Mouse (Mus musculus) urinary bladder, adult 2 months (tissue): ENCODE data around the gene Coq4. TPM values are rescaled to one million over a fixed set of nuclear protein-coding genes. Genes with fewer than 3 reads are reported as not detected.
"Not testable (repeated sequence)": the region's sequence is repeated elsewhere in the genome, so short reads cannot be mapped to it uniquely, and the experiment has no call there.

ENCODE experiments used
- DNase-seq: peaks from one replicate; pipeline ENCODE4 v3.0.0; 2022; ENCODE audit warnings: low spot score
- polyA plus RNA-seq: library from polyadenylated mRNA; depleted of rRNA; stranded (reverse); fragments of >200 nt; gene quantifications from 2 replicates; pipeline ENCODE4 v1.2.3, GENCODE M21; 2012; rRNA removed

The Coq4 gene
- polyA plus RNA-seq = 24.3 and 25.7 TPM in 2 replicates

- DNase-seq = peak; percentile 66
Observed at GRCm38 (mm10) chr2:29787104-29787917, at the start of gene Coq4. TSS of gene Coq4 (plus strand) at chr2:29787493.

GRCm38 (mm10) chr2:29738799-29739198, 48.5 kb upstream of the Coq4 start:
- no peak for DNase-seq

- DNase-seq = no peak
Observed at GRCm38 (mm10) chr2:29739368-29739767, 47.9 kb upstream of the Coq4 start.

GRCm38 (mm10) chr2:29741207-29741606, 46.1 kb upstream of the Coq4 start:
- no peak for DNase-seq

GRCm38 (mm10) chr2:29744256-29744655, 43.0 kb upstream of the Coq4 start:
- DNase-seq = no peak

GRCm38 (mm10) chr2:29747188-29747782, 40.0 kb upstream of the Coq4 start:
- DNase-seq = no peak

- DNase-seq = no peak
Observed at GRCm38 (mm10) chr2:29747852-29748251, 39.4 kb upstream of the Coq4 start.

GRCm38 (mm10) chr2:29748499-29748898, 38.8 kb upstream of the Coq4 start:
- DNase-seq = no peak

- no peak for DNase-seq
Observed at GRCm38 (mm10) chr2:29751497-29751896, 35.8 kb upstream of the Coq4 start, which contains the start of gene Gm13420. TSS of gene Gm13420 (minus strand) at chr2:29751685.

GRCm38 (mm10) chr2:29752397-29752796, 34.9 kb upstream of the Coq4 start:
- DNase-seq = no peak

- DNase-seq = no peak
Observed at GRCm38 (mm10) chr2:29755693-29756092, 31.6 kb upstream of the Coq4 start.

GRCm38 (mm10) chr2:29764831-29765230, 22.5 kb upstream of the Coq4 start:
- peak; percentile 48 for DNase-seq

GRCm38 (mm10) chr2:29767976-29768709, 19.1 kb upstream of the Coq4 start:
- DNase-seq = peak; percentile 43

- DNase-seq = no peak
Observed at GRCm38 (mm10) chr2:29768901-29769300, 18.4 kb upstream of the Coq4 start.

- DNase-seq = no peak
Observed at GRCm38 (mm10) chr2:29770162-29770561, 17.1 kb upstream of the Coq4 start.

GRCm38 (mm10) chr2:29771611-29772461, 15.5 kb upstream of the Coq4 start:
- DNase-seq = no peak

GRCm38 (mm10) chr2:29773323-29773722, 14.0 kb upstream of the Coq4 start:
- no peak for DNase-seq

GRCm38 (mm10) chr2:29781256-29781655, 6.0 kb upstream of the Coq4 start:
- not testable (repeated sequence) for DNase-seq

- no peak for DNase-seq
Observed at GRCm38 (mm10) chr2:29784290-29784689, 3.0 kb upstream of the Coq4 start.

GRCm38 (mm10) chr2:29787937-29788681, 816 bp downstream of the Coq4 start, which contains the start of gene Trub2:
TSS of gene Trub2 (minus strand) at chr2:29788502.
- peak; percentile 70 for DNase-seq
